Mouse (Mus musculus): ENCODE data around the gene Tmem170. TPM values are rescaled to one million over a fixed set of nuclear protein-coding genes. Genes with fewer than 3 reads are reported as not detected.
A peak's percentile ranks its signal among the peaks of the same experiment; 100 is the strongest.
"Not testable (repeated sequence)": the region's sequence is repeated elsewhere in the genome, so short reads cannot be mapped to it uniquely, and the experiment has no call there.

Tmem170 gene
- total RNA-seq, 2 experiments from 2014 or later: 5.0 to 5.1 TPM

DNA sequence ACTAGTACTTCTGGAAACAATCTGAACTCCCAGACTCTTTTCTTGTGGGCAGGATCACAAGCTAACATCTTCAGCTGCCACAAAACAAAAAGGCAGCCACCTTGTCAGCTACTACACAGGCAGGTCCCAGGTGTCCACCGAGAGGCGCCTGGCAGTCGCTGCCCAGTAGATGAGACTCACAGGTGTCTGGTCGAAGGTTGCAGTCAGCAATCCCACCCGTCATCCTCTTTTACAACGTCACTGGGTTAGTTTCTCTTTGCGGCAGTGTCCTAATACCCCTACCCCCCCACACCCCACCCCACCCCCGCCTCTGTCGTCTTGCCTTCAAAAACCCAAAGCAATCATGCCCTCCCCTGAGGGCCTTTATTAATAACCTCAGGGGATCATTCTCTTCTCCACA, 792 bp downstream of the Tmem170 start:
- DNase-seq: no peak

DNA sequence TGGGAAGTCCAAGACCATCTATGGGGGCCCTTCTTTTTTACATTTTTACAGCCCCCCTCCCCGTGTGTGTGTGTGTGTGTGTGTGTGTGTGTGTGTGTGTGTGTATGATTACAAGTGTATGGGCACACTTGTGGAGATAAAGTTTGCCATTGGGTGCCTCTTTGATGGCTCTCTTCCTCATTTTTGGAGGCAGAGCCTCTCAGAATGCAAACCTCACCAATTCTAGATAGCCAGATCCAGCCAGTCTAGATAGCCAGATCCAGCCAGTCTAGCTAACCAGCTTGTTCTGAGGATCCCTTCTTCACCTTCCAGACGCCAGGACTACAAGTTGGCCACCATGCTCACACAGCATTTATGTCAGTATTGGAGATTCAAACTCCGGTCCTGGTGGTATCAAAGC, 5.3 kb downstream of the Tmem170 start:
- no peak for DNase-seq

DNA sequence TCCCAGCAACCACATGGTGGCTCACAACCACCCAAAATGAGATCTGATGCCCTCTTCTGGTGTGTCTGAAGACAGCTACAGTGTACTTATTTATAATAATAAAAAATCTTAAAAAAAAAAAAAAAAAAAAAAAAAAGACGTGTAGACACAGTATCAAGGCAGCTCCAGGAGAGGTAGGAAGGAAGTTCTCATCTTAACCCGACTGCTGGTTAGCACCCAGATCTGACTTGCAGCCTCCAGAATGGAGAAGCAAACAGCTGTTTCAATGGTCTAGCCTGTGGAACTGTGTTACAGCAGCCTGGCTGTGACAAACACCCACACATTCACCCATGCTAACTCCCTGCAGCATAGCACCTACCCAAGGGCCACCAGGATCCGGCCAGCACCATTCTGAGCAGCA, 6.2 kb downstream of the Tmem170 start:
- DNase-seq: no peak

DNA sequence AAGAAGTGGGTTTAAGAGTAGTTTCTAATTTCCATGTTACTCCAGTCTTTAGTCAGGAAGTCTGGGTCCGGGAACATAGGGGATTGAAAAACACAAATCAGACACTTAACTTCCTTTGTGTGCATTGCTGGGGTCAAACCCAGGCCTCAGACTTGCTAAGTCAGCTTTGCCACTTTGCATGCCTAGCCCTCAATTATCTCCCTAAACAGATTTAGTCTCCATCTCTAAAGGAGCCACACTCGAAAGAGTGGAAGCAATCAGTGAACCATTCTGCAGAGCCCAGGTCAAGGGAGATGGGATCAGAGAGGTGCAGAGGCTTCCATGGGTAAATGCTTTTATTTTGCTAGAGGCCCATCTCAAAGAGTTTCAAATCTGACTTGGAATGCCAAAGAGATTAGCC, 7.9 kb downstream of the Tmem170 start:
- no peak for DNase-seq

DNA sequence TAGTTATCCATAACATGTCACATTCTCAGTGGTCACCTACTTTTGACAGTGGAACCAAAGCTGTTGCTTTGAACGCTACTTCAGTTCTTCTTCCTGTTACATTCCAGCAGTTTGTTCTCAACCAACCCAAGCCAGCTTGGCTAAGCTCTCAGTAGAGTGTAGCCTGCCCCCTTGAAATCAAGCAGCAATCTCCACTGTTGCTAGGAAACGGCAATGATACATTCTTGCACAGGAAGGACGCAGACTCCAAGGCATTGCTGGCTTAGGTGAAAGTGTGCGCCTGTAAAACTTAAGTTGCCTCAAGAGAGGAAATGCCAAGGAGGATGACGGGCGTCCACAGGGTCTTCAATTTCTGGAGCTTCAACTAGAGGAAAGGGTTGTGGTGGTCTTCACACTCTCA, 10.7 kb downstream of the Tmem170 start:
- no peak for DNase-seq

DNA sequence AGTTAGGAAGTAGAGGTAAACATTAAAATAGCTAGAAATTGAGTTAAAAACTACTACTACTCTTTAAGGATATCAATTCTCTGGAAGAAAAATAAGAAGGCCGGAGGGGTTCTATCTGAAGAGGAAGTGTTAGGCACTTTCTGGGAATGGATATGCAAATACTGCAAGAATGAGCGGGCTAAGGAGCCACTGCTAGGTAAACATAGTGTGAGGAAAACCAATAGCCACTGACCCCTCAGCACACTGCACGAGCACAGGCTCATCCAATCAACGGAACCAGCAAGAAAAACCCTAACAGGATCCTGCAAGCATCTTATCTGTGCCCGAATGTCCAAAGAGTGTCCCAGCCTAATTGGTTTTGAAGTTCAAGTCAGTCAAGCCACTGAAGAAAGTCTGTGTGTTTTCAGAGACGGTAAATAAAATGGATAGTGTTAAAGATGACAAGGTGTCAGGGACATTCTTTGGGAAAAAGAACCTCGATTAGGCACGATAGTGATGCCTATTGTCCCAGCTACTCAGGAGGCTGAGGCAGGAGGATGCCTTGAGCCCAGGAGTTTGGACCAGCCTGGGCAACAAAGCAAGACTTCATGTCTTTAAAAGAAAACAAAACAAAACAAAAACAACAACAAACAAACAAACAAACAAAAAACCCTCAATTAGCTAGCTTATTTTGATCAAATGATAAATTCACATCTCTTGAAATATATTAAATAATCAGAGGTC, 11.3 kb downstream of the Tmem170 start:
- no peak for DNase-seq

DNA sequence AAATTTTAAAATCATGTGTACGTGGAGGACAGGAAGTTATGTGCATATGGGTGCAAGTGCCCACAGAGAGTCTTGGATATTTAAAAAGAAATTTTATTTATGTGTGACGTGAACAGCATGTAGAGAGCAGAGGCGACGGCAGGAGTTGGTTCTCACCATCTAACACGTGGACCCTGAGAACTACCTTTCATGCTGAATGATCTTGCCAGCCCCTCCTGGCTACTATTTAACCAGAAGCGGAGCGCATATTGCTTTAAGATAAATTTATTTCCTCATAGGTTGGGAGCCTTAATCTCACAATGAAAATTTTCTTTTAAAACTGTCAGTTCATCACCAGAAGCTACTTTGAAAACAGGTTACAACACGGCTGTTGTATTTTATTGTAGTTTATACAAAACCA, 11.9 kb downstream of the Tmem170 start:
- no peak for DNase-seq

DNA sequence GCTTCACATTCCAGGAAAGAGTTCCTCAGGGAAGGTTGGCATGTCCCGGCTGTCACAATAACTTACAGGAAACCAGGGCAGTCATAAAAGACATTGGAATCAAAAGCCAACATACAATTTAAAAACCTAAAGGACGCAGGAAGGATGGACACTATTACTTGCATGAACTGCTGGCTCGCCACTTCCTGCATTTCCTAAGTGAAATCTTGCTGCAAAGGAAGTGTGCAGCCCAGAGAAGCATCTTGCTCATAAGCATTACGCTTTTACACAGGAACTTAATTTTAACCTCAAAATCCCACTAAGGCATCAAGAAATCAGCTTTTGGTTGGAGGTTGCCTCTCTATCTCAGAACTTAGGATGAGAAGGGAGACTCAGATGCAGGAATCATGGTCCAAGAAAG, 13.3 kb downstream of the Tmem170 start:
- DNase-seq: no peak

DNA sequence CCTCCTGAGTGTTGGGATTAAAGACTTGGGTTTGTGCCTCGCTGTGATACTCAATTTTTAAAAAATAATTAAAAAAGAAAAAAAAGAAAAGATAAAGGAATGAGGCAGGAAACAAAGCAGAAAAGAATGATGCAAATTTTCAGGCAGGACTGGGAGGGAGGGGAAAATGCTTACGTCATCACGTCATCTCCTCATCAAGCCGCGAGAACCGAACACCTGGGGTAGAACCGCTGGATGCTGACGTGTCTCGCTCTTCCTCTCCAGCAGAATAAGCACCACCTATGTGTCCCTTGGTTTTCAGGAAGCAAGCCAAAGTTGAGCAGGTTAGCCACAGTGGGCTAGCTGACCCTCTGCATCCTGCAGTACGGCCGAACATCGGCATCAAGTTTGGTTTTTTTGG, 20.6 kb downstream of the Tmem170 start:
- DNase-seq: no peak

DNA sequence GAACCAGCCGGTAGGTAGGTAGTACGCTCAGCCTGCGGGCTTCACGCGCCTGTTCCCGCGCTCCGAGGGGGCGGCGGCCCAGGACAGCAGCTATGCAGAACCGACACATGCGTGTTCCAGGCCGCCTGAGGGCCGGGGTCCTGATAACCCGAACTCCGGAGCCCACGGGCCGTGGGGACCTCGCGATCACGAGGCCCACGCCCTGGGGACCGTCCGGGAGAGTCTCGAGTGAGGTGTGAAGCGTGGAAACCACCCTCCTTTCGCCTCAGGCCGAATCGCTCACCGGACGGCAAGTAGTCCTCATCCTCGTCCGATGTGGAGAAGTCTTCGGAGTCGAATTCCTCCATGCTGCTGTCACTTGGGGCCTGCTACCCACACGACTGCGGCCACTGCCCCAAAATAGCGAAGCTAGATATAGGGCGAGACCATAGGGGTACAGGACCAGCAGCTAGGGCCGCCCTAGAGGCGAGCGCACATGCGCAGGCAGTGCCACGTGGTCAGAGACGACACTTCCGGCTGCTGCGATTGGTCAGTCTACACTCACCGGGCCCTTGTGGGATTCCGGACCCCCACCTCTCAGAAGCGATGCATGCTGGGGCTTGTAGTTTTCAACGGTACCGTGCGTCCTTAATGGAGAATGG, 22.6 kb downstream of the Tmem170 start, which contains the start of gene Cfdp1:
Gene Cfdp1, minus strand, starts transcription at position 431 of the 641 bp plus-strand sequence.
- DNase-seq: peak; percentile 94 to 96

DNA sequence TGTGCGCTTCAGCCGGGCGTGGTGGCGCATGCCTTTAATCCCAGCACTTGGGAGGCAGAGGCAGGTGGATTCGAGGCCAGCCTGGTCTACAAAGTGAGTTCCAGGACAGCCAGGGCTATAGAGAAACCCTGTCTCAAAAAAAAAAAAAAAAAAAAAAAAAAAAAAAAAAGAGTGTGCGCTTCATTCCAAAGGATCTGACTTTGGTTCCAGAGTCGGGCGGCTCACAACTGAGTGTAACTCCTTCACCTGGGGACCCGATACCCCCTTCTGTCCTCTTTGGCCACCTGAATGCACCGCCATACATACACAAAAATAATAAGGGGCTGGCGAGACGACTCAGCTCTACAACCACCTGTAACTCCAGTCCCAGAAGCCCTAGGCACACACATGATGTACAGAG, 23.3 kb downstream of the Tmem170 start:
- not testable (repeated sequence) for DNase-seq

DNA sequence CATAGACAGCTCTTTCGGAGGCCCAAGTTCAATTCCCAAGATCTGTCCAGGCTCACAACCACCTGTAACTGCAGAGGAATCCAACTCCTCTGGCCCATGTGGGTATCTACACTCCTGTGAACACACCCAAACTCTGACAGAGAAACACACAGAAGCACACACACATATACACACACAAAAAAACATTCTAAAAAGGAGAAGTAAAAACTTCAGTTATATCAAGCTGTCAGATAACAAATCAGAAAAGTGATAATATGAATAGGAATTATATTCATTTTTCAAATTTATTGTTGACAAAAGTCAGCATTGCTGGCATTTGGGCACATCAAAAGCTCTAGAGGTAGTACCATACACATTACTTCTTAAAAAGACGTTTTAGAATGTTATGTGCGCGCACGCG, 29.8 kb downstream of the Tmem170 start:
- DNase-seq: no peak

DNA sequence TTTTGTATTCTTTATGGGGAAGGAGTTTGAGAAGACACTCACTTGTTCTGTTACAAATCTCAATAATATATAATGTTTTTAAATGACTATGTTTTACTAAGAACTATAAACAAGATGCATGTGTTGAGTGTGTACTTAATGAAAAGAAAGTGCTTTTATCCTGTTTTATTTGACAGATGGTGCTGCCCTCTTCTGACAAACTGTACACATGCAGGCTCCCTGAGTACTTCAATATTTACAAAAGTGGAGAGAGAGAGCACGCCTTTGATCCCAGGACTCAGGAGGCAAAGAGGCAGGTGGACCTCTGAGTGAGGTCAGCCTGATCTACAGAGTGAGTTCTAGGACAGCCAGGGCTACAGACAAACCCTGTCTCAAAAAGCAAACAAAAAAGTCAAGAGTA, 41.0 kb downstream of the Tmem170 start:
- DNase-seq: no peak

DNA sequence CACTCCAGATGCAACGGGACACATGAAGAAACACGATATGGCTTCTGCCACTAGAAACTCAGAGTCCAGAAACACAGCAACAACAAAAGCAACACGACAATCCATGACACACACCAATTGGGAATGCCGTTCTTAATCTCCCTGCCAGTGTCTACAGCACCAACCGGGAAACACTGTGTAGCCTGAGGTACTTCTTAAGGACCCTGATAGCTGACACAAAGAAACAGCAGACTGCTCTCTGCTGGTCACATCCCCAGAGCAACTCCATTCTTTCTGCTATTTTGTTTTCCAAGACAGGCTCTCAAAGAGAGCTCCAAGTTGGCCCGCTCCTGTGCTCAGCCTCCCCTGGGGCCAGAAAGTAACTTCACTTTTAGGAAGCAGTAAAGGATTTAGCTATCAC, 42.5 kb downstream of the Tmem170 start:
- no peak for DNase-seq

DNA sequence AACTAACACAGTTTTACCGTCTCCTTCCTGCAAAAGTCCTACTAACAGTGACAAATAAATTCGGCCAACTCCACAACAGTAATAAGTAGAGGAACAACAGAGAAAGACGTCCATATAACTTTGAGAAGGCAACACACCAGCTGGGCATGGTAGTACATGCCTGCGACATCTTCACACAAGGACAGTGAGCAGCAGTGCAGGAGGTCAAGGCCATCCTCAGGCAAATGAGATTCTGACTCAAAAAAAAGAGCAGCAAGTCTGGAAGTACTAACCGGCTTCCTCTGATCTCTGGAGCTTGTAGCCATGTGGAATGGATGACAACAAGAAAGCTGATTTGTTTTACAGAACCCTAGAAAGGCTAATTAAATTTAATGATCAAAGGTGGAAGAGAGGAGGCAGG, 43.6 kb downstream of the Tmem170 start:
- no peak for DNase-seq

DNA sequence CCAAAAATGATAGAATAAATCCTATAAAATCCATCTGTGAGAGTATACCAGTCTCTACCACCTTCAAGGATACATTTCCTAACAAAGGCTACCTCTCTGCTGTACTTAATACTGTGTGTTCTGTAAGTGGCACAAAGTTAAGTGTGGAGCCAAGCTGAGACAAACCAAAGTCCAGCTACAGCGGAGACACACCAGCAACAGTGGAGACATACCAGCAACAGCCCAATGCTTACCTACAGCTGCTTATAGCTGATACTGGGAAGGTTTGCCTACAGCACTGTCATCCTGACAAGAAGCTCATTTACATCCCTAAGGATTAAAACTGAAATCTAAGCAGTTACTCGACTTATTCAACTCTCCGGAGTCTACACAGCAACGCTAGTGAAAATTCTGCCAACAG, 44.6 kb downstream of the Tmem170 start:
- DNase-seq: no peak

DNA sequence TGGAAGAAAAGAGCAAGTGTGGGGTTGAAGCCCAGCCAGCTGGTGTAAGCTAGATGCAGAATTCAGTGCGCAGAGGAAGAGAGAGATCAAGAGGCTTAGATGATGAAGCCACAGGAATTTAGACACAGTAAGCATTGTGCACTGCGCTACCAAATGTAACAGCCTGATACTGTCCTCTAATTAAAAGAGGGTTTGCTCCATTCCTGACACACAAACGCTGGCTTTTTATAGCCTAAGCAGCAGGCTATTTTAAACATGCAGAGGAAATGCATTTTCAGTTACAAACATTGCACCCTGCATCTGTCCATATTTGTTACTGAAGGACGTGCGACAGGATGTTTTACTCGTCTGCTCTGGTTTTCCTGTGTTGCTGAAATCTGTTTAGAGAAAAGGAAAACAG, 48.0 kb downstream of the Tmem170 start:
- DNase-seq: no peak

DNA sequence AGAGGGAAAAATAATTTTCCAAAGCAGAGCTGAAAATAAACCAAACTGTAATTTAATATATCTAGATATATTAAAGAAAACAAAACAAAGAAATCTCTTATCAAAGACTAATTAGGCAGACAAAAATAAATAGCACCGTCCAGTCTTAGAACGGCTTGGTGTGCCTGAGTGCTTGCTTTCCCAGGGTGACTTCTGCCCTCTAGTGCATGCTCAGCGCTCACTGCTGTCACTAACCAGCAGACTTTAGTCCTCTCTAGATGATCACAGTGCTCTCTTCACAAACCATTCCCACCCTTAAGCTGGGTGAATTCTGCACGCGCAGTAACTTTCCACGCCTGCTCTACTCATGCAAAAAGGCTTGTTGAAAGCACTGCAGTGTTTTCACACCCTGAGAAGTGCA, 51.3 kb downstream of the Tmem170 start:
- DNase-seq: no peak

DNA sequence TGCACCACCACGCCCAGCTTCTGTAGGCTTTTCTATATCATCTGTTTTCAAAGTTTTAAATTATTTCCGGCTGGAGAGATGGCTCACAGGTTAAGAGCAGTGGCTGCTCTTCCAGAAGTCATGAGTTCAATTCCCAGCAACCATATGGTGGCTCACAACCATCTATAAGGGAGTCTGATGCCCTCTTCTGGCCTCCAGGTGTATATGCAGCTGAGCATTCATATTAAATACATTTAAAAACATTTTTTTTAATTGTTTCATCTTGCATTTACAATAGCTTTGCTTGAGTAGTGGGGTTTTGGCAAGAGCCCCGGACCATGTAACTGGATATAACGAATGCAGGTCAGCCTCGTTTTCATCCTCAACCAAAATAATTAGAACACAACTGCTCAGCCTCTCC, 52.2 kb downstream of the Tmem170 start:
- DNase-seq: no peak

DNA sequence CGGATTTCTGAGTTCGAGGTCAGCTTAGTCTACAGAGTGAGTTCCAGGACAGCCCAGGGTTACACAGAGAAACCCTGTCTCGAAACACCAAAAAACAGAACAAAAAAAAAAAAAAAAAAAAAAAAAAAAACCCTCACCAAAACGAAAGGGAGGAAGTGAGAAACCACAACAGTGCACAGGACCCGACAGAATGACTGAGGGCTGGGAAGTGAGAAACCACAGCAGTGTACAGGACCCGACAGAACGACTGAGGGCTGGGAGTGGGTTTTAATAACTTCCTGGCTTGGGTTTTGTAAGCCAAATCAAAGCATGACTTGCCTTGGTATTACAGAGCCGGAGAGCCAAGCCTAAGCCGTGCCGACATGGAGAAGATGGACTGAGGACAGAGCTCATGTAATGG, 55.4 kb downstream of the Tmem170 start:
- no peak for DNase-seq

DNA sequence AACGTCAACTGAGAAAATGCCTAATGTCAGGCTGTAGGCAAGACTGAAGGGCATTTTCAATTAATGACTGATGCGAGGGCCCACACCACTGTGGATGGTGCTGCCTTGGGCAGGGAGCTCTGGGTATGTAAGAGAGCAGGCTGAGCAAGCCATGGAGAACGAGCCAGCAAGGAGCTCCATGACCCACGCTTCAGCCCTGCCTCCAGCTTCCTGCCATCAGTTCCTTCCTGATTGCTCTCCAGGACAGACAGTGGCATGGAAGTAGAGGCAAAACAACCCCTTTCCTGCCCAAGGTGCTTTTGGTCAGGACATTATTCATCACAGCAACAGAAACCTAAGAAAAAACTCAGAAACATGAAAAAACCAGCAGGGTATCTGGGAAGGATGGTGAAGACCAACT, 55.9 kb downstream of the Tmem170 start:
- DNase-seq: no peak

DNA sequence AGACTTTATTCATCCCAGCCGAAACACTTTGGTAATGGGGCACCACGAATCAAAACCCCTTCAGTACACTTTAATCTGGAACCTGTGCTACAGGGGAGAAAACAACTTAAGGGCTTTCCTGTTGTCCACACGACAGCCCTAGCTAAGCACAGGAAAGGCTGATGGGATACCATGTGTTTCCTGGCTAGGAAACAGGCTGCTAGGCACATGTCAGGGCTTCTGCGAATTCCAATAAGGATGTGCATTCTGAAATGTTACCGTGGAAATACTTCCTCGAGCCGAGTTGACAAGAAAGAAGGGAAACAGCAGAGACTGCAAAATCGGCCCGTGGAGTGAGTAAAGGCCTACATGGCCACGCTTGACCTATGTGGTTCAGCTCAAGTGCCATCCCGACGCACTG, 56.5 kb downstream of the Tmem170 start:
- DNase-seq: no peak

DNA sequence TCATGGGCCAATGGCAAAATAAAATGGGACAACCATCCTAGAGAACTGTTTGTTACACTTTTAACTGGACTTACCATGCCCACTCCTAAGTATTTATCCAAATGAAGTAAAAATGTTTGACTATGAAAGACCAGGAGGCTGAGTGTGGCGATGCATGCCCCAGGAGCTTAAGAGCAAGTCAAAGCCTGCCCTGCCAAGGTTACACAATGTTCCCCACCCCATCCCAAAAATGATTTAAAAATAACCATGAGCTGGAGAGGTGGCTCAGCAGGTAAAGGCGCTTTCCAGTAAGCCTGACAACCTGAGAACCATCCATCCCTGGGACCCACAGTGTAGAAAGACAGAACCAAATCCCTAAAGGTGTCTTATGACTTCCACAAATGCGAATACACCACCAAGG, 58.0 kb downstream of the Tmem170 start:
- DNase-seq: no peak

DNA sequence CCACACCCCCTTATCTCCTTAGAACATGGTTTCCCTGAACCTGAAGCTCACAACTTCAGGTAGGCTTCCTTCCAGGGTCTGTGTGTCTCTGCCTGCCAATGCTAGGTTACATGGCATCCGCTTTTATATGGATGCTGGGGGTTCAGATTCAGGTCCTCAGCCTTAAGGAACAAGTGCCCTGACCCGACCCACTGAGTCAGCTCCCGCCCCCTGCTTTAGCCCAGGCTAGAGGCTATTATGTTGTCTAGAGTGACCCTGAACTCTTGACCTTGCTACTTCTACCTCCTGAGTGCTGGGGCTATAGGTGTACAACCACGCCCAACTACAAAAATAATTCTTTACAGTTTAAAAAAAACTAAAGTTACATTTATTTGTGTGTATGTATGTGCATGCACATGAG, 61.5 kb downstream of the Tmem170 start:
- no peak for DNase-seq

DNA sequence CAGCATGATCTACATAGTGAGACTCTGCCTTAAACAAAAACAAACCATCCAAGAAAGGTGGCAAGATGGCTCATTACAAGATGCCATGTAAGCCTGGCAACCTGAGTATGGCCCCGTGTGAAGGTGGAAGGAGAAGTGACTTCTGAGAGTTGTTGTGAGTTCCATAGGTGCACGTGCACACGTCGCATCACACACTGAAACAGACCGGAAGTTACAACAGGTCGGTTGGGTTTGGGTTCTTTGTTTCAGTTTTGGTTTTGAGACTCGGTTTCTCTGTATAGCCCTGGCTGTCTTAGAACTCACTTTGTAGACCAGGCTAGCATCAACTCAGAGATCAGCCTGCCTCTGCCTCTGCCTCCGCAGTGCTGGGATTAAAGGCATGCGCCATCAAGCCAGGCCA, 62.7 kb downstream of the Tmem170 start:
- DNase-seq: no peak
